Mouse (Mus musculus): Measurements from ENCODE around the gene Ccdc142.

Gene Ccdc142

DNA sequence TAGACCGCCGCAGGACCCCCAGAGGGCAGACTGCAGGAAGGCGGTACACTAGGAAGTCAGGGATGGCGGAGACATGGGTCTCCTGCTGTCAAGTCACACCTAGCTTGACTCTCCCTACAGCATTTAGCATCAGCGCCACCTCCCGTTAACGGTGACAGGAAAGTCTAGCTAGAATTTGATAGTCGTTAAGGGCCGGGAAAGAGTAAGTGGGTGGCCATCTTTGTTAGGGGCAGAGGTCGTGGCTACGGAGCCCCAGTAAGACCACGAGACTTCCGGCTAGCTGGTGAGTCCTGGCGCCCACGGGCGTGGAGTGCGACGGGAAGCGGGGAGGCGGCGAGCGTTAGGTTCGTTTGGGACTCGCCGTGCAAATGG, at the start of gene Ccdc142, which contains the start of gene Gm42688:
Gene Ccdc142, plus strand, starts transcription at position 286 of the 372 bp plus-strand sequence.
Gene Gm42688, plus strand, starts transcription at position 302 of the 372 bp plus-strand sequence.
- peak; percentile 86 for DNase-seq (ENCODE audit: low spot score)

DNA sequence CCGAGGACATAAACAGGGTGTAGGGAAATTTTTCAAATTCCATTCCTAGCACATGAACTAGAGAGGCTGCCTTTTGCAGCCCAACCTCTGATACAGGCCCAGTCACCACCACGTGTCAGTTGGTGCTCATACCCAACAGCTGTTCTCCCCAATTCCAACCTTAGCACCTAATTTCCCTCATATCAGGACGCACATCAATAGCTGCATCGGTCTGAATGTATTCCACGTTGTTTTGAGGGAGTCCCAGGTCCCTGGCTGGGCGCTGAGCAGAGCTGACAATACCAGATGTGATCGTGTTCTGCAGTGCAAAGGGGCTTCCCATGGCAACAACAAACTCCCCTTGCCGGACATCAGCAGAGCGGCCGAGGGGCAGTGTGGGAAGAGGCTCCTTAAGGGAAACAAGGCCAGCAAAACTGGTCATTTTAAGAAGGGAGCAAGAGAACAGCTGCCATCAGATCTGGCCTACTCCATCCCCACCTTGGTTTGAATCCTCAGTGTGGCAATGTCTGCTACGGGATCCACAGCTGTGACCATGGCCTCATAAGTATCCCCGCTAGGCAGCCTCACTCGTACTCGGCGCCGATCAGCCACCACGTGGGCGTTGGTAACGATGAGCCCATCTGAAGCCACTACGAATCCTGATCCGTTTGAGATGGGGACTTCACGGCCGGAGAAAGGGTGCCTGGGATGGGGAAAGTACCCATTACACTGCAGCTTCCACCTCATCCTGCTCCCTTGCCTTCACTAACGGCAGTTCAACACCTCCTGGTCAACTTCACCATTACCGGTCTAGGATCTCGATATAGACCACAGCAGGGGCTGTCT, 48.1 kb upstream of the Ccdc142 start:
- no peak for DNase-seq (ENCODE audit: low spot score)

DNA sequence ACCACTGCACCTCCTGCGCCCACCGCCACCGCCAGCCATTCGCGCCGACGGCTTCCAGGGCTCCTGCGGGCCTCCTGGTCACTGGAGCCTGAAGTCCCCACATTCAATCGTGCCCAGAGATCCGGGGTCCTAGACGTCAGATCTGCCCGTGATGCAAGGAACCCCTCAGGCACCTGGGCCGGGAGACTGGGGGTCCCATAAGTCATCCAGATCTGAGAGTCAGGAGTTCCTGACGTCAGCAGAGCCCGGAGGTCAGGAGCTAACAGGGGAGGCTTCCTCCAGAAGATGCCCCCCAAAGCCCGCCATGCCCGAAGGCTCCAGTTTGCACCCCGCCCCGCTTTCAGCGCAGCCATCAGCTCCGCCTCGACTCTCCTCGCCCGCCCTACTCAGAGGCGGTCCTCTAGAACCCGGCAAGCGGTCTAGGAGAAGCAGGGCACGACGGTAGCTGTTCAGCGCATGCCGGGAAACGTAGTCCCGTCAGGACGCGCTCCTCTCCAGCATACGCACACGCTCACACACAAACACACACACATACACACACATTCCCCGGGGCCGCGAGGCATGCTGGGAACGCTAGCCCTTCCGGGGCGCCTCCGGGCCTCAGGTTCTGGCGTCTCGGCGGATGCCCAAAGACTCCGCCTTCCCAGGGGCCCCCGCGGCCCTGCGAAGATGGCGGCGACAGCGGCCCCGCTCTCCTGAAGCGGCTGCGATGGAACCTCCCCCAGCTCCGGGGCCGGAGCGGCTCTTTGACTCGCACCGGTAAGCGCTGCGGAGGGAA, 47.1 kb upstream of the Ccdc142 start, which contains the start of gene Aup1:
Gene Aup1, plus strand, starts transcription at position 448 of the 778 bp plus-strand sequence.
- DNase-seq (ENCODE audit: low spot score), result peak; percentile 97

DNA sequence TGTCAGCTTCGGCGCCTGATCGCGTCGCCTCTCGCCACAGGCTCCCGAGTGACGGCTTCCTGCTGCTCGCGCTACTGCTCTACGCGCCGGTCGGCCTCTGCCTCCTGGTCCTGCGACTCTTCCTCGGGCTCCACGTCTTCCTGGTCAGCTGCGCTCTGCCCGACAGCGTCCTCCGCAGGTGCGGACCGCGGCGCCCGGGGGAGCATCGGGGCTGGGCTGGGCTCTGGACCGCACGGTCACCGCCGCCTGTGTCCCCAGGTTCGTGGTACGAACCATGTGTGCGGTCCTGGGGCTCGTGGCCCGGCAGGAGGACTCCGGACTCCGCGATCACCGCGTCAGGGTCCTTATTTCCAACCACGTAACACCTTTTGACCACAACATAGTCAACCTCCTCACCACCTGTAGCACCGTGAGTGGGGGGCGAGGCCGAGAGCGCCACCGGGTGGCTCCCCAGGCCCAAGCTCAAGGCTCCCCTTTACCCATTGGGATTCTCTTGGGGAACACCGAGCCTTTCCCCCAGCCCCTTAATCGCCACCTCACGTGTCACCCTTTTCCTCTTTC, 46.5 kb upstream of the Ccdc142 start, which contains the start of gene Htra2:
Gene Htra2, minus strand, starts transcription at position 403 of the 561 bp plus-strand sequence.
- DNase-seq (ENCODE audit: low spot score), result no peak

DNA sequence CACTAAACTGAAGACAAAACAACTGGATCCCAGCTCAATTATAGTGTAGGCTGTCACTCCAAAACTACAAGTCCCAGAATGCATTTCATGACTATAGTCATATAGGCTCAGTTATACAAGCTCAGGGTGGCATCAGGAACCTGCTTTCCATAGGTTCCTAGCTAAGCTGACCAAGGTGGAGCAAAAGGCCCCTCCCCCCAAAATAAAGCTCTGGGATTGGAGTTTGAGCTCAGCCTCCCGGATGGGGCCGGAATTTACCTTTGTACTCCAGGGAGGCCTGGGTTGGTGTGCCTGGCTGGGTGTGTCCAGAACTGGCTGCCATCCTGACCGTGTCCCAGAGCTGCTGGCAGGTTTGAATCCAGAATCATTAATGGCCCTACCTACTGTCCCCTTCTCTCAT, 43.6 kb upstream of the Ccdc142 start, which contains the start of gene Dqx1:
Gene Dqx1, plus strand, starts transcription at position 55 of the 400 bp plus-strand sequence.
- no peak for DNase-seq (ENCODE audit: low spot score)

DNA sequence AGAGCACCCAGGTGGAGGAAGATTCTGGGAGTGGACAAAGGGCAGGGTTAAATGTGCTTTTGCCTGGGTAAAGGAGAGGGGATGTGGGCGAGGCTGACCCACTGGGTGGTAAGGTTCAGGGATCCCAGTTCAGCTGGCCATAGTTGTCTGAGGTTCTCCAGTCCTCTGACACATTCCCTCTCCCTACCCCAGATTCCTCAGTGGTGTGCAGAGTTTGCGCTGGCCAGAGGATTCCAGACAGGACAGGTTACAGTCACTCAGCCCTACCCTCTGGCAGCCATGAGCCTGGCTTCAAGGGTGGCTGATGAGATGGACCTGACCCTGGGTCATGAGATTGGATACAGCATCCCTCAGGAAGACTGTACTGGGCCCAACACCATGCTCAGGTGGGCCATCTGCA, 42.7 kb upstream of the Ccdc142 start:
- no peak for DNase-seq (ENCODE audit: low spot score)

DNA sequence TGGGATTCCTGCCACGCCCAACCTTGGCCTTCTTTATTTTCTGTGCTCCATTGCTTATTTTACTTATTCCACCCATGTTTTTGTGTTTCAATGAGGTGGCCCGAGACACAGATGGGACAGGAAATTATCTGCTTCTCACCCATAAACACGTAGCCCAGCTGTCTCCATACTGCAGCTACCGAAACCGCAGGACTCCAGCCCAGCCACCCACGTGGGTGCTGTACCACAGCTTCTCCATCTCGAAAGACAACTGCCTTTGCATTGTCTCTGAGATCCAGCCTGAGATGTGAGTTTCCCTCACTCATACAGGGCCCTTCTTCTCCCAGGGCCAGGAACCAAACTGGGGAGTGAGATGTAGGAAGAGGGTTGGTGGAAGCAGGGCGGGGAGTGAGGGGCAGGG, 35.4 kb upstream of the Ccdc142 start:
- DNase-seq (ENCODE audit: low spot score), result no peak

DNA sequence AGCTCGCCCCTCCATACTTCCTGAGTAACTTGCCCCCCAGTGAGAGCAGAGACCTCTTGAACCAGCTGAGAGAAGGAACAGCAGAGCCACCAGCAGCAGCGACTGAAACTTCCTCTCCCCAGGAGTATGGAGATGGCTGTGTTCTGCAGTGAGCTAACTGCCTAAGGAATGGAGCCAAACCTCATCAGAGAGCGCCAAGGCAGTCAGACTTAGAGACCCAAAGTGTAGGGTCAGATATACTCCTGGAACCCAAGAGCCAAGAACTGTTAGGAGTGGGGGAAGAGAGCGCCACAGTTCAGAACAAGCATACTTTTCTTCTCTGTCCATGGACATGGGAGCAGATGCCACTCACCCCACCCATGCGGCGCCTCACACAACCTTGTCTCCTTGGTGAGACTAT, 35.0 kb upstream of the Ccdc142 start:
- no peak for DNase-seq (ENCODE audit: low spot score)

DNA sequence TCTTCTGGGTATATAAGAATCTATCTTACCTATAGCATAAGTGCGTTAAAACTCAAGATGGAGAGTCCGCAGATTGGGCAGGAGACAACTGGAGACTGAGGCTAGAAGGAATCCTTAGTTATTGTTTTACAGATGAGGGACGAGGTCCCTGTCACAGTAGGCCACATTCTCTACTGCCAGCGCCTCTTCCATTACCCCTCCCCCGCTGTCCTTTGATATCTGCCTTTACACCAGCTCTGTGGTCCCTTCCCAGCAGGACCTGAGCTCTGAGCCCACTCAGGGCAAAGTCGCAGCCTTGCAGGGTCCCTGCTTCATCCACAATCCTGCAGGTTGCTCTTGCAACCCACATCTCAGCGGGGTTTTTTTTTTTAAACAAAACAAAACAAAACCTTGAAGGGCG, 33.2 kb upstream of the Ccdc142 start:
- DNase-seq (ENCODE audit: low spot score), result no peak

DNA sequence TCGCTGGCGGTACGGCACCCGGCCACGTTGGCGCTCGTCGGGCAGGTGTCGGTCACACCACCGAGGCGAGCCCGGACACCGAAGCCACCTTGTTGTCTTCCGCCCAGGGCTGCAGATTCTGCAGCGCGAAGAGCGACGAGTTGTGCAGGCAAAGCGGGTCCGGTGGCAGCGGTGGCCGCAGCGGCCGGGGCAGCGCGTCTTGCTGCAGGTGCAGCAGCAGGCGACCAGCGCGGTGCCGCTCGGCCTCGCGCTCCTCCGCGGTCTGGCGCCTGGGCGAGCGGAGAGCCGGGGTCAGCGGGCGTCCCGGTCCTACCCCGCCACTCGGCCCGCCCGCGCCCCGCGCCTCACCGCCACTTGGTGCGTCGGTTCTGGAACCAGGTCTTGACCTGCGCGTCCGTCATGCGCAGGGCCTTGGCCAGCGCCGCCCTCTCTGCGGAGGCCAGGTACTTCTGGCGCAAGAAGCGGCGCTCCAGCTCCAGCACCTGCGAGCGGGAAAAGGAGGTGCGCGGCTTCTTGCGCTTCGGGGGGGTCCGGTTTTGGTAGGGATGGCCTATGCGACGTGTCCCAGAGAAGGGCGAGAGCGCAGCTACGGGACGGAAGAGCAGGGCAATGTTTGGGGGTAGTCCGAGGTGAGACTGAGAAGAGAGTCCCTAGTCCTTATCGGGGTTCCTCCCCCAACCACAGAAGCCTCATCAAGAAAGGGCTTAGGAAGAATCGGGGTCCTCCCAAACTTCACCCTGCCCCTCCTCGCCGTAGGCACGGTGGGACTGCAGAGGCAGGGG, 32.5 kb upstream of the Ccdc142 start:
- DNase-seq (ENCODE audit: low spot score), result no peak

DNA sequence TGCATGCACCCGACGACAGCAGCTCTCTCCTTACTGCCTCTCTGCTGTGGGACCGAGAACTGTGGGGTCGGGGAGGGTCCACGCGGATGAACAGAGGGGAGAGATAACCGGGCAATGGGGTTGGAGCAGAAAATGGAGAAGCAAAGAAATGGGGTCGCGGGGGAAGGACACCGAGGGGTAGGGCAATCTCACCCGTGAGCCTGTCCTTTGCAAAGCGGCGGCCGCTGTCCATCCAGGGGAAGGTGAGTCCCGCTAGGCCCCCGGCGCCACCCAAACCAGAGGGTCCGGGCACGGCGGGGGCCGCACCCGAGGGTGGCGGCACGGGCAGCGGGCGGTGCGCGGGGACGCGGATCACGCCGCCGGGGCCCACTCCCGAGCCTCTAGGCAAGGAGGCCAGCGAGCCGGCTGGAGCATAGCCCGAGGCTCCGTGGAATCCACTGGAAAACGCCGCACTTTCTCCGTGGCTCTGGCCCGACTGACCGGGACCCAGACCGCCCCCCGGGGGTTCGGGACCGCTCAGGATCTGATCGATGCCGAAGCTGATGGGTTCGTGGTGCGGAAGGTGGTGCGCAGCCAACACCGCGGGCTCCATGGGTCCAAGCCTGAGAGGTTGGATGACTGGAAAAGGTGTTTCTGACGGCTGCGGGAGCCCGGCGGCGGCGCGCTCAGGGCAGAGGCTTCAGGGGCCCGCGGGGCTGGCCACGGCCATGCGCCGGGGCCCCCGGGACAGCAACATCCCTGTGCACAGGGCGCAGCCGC, 31.7 kb upstream of the Ccdc142 start:
- no peak for DNase-seq (ENCODE audit: low spot score)

DNA sequence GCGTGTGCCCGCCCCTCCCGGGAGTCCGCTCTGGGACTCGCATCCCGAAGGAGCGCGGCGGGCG, 31.3 kb upstream of the Ccdc142 start, which contains the start of gene Tlx2:
Gene Tlx2, minus strand, starts transcription at position 47 of the 64 bp plus-strand sequence.
- DNase-seq (ENCODE audit: low spot score), result no peak

DNA sequence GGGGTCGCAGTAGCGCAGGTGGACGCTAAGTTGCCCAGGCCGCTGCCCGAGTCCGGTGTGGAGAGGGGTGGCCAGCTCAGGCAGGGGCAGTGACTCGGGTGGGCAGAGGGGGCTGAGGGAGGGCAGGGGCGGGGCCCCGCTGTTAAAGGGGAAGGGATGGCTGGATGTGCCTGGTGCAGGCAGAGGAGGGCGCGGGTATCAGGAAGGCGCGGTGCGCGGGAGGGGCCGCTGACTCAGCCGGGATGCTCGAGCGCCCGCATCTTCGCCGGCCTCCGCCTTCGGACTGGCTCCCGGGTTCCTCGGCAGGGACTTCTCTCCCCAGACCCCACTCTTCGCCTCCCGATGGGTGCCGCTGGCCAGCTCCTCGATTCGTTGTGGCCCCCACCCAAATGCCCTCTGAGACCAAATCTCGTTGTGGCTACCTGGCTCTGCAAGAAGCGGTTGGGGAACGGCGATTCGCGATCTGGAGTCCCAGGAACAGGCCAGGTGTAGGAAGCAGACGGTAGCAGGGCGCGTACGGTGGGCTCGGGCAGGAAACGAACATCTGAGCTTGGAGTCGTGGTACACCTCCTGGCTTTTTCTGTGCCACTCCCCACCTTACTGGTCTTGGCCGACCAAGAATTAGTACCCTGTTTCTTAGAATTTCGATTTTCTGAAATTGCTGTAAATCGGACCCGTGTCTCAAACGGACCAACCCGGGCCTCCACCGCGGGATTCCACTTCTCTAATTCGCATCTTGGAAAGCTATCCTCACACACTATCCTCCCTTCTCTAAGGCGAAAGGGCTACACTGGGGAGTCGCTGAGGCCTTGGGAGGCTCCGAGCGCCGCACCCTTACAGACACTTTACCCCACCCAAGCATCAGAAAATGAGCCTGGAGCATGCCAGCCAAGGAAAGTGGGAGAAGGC, 30.8 kb upstream of the Ccdc142 start:
- no peak for DNase-seq (ENCODE audit: low spot score)

DNA sequence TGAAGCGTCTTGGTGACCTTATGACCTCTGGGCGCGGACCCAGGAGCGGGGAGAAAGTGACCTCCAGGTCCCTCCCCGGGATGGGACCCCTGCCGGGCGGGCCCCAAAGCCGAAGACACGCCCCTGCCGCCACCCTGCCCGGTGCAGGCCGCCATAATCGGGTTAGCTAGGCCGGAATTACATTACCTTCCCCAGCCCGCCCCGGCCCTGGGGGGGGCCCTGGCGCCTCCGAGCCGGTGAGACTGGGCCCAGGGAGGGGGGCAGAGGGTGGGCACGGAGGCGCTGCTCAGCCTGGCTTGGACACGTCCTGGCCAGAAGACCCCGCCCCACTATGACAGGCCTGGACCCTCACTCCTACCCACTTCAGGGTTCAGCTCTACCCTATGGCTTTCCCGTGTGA, 30.2 kb upstream of the Ccdc142 start:
- no peak for DNase-seq (ENCODE audit: low spot score)

DNA sequence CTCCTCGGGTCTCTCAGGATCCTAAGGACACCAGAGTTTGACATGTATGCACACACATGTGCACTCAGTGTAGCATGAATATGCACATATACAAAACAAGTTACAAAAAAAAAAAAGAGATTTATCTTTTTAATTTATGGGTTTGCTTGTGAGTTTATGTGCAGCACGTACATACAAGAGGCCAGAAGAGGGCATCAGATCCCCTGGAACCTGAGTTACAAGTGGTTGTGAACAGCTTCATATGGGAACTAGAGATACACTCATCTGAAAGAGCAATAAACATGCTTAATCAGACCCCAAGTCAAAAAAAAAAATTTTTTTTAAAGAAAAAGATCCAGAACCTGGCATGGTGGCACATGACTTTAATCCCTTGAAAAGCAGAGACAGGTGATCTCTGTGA, 26.4 kb upstream of the Ccdc142 start:
- DNase-seq (ENCODE audit: low spot score), result no peak

DNA sequence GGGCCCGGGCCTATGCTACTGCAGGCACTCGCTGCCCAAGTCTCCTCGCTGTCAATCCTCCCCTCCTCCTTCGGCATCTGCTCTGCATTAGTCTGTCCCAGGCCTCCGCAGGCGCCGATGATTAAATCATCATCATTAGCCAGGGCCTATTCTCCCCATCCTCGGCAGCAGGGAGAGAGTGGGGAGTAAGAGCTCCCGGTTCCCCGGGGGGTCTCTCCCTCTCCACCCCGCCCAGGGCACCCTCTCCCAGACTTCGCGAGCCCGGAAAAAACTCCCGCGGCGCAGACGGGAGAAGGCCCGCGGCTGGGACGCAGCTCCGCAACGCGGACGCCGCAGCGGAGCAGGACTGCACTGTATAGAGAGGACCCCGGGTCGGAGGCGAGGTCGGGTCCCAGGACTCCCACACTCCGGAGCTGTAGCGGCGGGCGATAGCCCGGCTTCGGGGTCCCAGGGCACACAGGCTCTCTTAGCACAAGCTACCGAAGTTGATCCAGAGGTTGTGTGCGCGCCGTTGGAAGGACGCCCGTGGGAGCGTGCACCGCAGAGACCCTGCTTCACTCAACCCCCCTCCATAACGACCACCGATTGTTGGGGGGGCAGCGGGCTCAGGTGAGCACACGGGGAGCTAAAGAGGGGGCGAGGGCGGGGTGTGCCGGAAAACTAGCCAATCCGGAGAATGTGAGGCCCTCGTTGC, 23.6 kb upstream of the Ccdc142 start, which contains the start of gene Pcgf1:
Gene Pcgf1, plus strand, starts transcription at position 240 of the 694 bp plus-strand sequence.
- DNase-seq (ENCODE audit: low spot score), result no peak

DNA sequence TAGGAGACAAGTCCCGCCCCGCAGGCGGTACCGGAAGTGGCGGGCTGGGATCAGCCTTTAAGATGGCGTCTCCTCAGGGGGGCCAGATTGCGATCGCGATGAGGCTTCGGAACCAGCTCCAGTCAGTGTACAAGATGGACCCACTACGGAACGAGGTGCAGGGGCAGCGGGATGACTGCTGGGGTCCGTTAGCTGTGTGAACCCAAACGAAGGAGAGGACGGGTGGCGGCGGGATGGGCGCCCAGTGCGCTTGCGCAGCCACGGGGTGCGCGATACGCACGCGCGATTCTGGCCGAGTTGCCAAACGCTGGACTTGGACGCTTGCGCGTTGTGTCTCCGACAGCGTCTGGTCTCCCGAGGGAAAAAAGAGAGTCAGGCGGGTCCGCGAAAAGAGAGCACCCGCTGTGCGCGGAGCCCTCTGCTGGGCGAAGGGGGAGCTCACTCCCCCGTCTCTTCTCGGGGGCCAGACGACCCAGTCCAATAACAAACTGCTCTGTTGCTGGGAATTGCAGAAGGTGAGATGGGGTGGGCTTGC, 23.0 kb upstream of the Ccdc142 start:
- peak; percentile 99 for DNase-seq (ENCODE audit: low spot score)

DNA sequence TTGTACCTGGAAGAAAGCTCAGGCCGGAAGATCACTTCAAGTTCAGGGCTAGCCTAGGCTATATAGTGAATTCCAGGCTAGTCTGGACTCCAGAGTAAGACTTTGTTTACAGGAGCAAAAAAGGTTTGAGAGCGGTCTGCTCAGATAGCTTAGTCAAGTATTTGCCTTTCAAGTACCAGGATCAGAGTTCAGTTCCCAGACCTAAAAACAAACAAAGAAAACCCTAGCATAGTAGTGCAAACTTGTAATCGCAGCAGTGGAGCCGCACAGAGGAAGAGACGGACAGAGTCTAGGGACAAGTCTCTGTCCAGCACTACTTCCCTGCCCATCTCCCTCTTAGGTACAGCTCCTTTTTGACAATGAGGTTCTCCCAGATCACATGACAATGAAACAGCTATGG, 21.2 kb upstream of the Ccdc142 start:
- no peak for DNase-seq (ENCODE audit: low spot score)

DNA sequence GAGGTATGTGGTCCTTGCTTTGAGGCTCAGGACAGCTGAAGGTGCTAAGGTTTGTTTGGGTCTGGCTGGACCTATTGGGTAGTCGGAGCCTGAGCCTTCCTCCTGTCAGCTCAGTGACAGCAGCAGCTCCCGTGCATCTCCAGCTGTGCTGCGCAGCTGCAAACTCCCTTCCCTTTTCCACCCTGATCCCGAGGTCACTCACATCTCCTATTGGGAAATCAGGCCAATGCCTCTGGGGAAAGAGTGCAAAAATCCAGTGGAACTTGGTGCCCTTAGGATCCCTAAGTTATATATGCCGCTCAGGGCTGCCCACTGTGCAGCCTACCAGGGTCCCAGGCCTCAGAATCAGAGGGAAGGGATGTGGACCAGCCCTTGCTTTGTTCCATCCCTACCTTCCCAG, 17.9 kb upstream of the Ccdc142 start:
- DNase-seq (ENCODE audit: low spot score), result no peak

DNA sequence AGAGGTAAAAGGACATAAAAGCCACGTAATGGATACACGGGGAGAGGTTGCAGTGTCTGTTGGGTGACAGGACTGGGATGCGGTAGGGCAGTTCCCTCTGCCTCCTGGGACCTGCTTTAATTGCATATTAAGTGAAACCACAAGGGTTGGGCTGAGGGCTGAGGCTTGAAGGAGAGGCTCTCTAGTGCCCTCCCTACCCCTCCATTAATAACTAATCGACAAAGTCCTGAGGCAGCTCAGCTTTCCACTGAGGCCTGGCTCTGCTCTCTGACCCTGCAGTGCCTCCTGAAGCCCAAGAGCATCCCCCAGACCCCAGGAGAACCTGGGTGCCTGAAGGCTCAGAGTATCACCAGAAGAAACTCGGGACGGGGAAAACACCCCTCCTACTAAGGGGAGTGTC, 16.9 kb upstream of the Ccdc142 start:
- DNase-seq (ENCODE audit: low spot score), result no peak

All from c-Kit-positive CD71-positive TER-119-positive erythroid progenitor cells, embryonic 14.5 days (primary cell).